Mouse (Mus musculus): ENCODE results near the gene Gpr37l1. TPM values are rescaled to one million over a fixed set of nuclear protein-coding genes. Genes with fewer than 3 reads are reported as not detected.

Gpr37l1 gene
- total and polyA plus RNA-seq, 3 experiments = 0.97 to 2.3 (median 0.98) TPM

GRCm38 (mm10) chr1:135205257-135205656 lies 37.8 kb upstream of the Gpr37l1 start:
- Histone ChIP-seq H3K79me2 (replicated peaks; ENCODE audit: control insufficient read depth, insufficient read depth, low read length) (no peaks in the 10 kb centered on the region), H3K4me1 (ENCODE audit: control insufficient read depth, insufficient read depth, low read length) (no peaks in the 10 kb centered on the region), H3K27ac (no peak overlapping the region), H3K9ac (ENCODE audit: low read depth, low read length) (no peak overlapping the region), H3K36me3 (ENCODE audit: control insufficient read depth, insufficient read depth, low read length) (no peaks in the 10 kb centered on the region), H3K4me3 (no peak overlapping the region), H3K27me3 (ENCODE audit: control insufficient read depth, insufficient read depth, low read length) (no peaks in the 10 kb centered on the region)
- 83% methylated on average over 4 of the region's 4 CpGs for WGBS
- no peak for TF ChIP-seq CTCF (IDR thresholded peaks at IDR 0.05)
- TF ChIP-seq POLR2A (IDR thresholded peaks at IDR 0.05; ENCODE audit: insufficient read depth, low read depth, low read length) = no peak
- no peak for TF ChIP-seq EP300 (IDR thresholded peaks at IDR 0.05; ENCODE audit: insufficient read depth, low read depth, low read length)
- DNase-seq = no peak
- intact Hi-C loops (cut with DNase I) = no loop called here

DNA sequence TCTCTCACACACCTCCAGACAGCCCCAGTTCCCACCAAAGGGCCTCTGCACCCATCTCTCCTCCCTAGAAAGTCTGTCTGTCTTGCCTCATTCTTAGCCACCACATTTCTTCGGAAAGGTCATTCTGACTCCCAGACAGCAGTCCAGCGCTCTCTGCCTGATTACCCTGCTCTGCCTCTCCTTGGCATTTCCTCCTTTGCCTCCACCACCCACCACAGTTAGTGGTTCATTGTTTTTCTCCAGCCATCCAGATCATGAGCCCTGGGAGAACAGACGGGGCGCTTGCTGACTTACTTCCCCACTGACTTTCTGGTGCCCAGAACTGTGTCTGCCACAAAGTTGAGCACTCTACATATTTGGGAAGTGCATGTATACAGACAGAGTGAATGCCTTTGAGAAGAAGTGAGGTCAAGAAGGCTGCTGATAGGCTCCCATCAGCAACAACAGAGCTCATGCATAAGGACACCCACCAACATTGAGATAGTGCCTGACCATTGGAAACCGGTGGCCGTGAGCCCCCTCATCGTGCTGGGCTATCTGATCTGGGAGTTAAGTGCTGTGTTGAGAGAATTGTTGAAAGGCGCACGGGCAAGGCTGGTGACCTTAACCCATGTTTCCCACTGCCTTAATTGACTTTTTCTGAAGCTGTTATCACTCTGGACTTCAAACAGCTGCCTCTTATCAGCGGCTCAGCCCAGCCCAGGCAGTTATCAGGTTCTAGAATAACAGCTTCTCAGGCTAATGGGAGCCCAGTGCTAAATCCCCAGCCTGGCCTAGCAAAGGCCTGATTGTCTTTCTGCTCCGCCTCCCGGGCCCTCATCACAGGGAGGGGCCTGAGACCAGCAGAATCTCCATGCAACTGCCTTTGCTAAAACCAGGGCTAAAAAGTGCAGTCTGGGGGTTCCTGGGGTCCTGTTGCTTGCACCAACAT lies 37.0 kb upstream of the Gpr37l1 start:
- no peak for TF ChIP-seq POLR2A (IDR thresholded peaks at IDR 0.05; ENCODE audit: insufficient read depth, low read depth, low read length)
- intact Hi-C loops (cut with DNase I) = no loop called here
- peak in 1 of 2 experiments; percentile 10 for DNase-seq
- Histone ChIP-seq H3K79me2 (replicated peaks; ENCODE audit: control insufficient read depth, insufficient read depth, low read length) (no peaks in the 10 kb centered on the region), H3K4me3 (no peak overlapping the region), H3K27ac (no peak overlapping the region), H3K27me3 (ENCODE audit: control insufficient read depth, insufficient read depth, low read length) (no peaks in the 10 kb centered on the region), H3K4me1 (ENCODE audit: control insufficient read depth, insufficient read depth, low read length) (0 out of 2 replicates have a peak, but pooled peaks cover under 1% of the 10 kb centered on the region), H3K36me3 (ENCODE audit: control insufficient read depth, insufficient read depth, low read length) (no peaks in the 10 kb centered on the region), H3K9ac (ENCODE audit: low read depth, low read length) (no peak overlapping the region)
- WGBS = 42% methylated on average over 12 of the region's 12 CpGs

DNA sequence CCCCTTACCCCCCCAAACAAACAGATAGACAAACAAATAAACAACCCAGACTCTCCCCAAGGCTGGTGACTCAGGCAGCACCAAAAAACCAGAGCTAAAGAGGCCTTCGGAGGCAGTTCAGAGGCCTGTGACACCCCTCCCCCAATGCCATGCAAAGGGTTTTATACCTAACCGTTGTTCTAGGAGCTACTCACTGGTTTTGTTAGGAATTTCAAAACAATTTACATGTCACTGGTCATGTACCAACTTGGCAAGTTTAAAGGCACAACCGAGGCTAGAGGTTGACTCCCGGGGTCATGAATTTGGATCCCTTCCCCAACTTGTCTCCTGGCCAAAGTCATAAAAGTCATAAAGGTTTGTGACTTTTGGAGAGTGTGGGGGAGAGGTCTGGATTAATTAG lies 32.9 kb upstream of the Gpr37l1 start:
- WGBS = 82% methylated on average over 4 of the region's 4 CpGs
- DNase-seq = no peak
- H3K9ac ChIP-seq (ENCODE audit: low read depth, low read length) = no peak overlapping the region
- TF ChIP-seq POLR2A (IDR thresholded peaks at IDR 0.05; ENCODE audit: insufficient read depth, low read depth, low read length) (no peak), EP300 (IDR thresholded peaks at IDR 0.05; ENCODE audit: insufficient read depth, low read depth, low read length) (no peak), CTCF (IDR thresholded peaks at IDR 0.05) (no peak)
- no peak overlapping the region for H3K4me3 ChIP-seq
- no peaks in the 10 kb centered on the region for H3K27me3 ChIP-seq (ENCODE audit: control insufficient read depth, insufficient read depth, low read length)
- no peaks in the 10 kb centered on the region for H3K79me2 ChIP-seq (replicated peaks; ENCODE audit: control insufficient read depth, insufficient read depth, low read length)
- intact Hi-C loops (cut with DNase I) = no loop called here
- H3K36me3 ChIP-seq (ENCODE audit: control insufficient read depth, insufficient read depth, low read length) = no peaks in the 10 kb centered on the region
- H3K4me1 ChIP-seq (ENCODE audit: control insufficient read depth, insufficient read depth, low read length) = peaks cover 1% of the 10 kb centered on the region; the same call in 1 of the 2 replicates
- H3K27ac ChIP-seq = no peak overlapping the region

DNA sequence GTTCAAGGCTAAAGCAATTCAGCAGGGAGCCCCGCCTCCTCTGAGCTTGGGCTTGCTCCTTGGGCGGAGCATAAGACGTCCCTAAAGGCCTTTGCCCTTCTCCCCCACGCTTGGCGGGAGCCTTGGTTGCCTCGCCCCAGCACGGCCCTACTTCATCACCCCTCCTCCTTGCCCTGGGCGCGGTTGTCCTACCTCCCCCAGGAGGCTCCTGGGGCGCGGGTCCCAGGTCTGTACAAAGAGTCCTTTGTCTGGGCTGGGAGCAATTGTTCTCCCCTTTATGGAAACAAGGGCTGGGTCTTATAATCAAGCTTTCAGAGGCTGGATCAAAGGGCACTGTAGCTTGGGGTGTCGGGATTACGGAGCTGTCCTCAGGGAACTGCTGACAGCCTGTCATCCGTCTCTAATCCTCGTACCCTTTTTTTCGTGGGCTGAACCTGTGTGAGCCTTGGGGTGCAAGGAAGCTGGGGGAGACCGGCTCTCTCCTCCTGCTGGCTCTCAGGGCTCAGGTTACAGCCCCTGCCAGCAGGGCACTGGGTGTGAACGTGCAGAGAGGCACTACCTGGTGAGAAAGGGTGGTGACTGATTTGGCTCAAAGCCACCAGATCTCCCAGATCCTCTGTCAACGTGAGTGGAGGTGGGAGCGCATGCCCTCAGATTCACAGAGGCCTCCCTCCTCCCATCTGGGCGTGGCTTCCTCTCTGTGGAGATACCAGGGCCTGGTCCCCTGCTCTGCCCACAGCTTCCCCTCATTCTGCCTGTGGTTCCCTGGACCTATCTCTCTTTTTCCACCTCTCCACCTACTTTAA lies 31.7 kb upstream of the Gpr37l1 start:
- WGBS = 17% methylated on average over 21 of the region's 21 CpGs
- Histone ChIP-seq H3K27me3 (ENCODE audit: control insufficient read depth, insufficient read depth, low read length) (no peaks in the 10 kb centered on the region), H3K79me2 (replicated peaks; ENCODE audit: control insufficient read depth, insufficient read depth, low read length) (no peaks in the 10 kb centered on the region), H3K4me3 (no peak overlapping the region), H3K9ac (ENCODE audit: low read depth, low read length) (no peak overlapping the region), H3K27ac (no peak overlapping the region), H3K36me3 (ENCODE audit: control insufficient read depth, insufficient read depth, low read length) (no peaks in the 10 kb centered on the region), H3K4me1 (ENCODE audit: control insufficient read depth, insufficient read depth, low read length) (peaks cover 1% of the 10 kb centered on the region; the same call in 1 of the 2 replicates)
- TF ChIP-seq POLR2A (IDR thresholded peaks at IDR 0.05; ENCODE audit: insufficient read depth, low read depth, low read length) (no peak), EP300 (IDR thresholded peaks at IDR 0.05; ENCODE audit: insufficient read depth, low read depth, low read length) (no peak)
- intact Hi-C loops (cut with DNase I) = no loop called here
- DNase-seq = peak in 1 of 2 experiments; percentile 28

DNA sequence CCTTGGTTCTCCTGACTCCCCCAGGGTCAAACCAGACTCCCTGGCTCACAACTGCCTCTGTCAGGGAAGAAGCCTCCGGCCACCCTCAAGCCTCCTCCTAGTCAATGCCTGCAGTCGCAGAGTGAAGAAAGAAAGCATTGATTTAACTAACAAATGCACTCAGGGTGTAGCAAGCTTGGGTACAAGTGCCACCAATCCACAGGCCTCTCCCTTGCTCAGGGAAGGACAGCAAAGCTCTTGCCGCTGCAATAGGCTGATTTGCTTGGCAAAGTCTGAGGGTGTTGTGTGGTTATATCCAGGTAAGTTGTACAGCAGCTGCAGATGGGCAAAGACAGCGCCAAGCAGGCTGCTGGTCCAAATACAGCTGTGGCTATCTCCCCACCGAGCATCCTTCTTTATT lies 30.9 kb upstream of the Gpr37l1 start:
- no peak overlapping the region for H3K9ac ChIP-seq (ENCODE audit: low read depth, low read length)
- DNase-seq = no peak
- H3K27me3 ChIP-seq (ENCODE audit: control insufficient read depth, insufficient read depth, low read length) = no peaks in the 10 kb centered on the region
- no peak for TF ChIP-seq POLR2A (IDR thresholded peaks at IDR 0.05; ENCODE audit: insufficient read depth, low read depth, low read length)
- TF ChIP-seq EP300 (IDR thresholded peaks at IDR 0.05; ENCODE audit: insufficient read depth, low read depth, low read length) = no peak
- no peak for TF ChIP-seq CTCF (IDR thresholded peaks at IDR 0.05)
- 62% methylated on average over 5 of the region's 5 CpGs for WGBS
- H3K4me1 ChIP-seq (ENCODE audit: control insufficient read depth, insufficient read depth, low read length) = peaks cover 1% of the 10 kb centered on the region; the same call in 1 of the 2 replicates
- no peaks in the 10 kb centered on the region for H3K79me2 ChIP-seq (replicated peaks; ENCODE audit: control insufficient read depth, insufficient read depth, low read length)
- H3K27ac ChIP-seq = no peak overlapping the region
- intact Hi-C loops (cut with DNase I) = no loop called here
- H3K4me3 ChIP-seq = no peak overlapping the region
- H3K36me3 ChIP-seq (ENCODE audit: control insufficient read depth, insufficient read depth, low read length) = no peaks in the 10 kb centered on the region

All from heart, adult 2 months (tissue).